Mouse (Mus musculus): ENCODE data around the gene Prr5l.

DNA sequence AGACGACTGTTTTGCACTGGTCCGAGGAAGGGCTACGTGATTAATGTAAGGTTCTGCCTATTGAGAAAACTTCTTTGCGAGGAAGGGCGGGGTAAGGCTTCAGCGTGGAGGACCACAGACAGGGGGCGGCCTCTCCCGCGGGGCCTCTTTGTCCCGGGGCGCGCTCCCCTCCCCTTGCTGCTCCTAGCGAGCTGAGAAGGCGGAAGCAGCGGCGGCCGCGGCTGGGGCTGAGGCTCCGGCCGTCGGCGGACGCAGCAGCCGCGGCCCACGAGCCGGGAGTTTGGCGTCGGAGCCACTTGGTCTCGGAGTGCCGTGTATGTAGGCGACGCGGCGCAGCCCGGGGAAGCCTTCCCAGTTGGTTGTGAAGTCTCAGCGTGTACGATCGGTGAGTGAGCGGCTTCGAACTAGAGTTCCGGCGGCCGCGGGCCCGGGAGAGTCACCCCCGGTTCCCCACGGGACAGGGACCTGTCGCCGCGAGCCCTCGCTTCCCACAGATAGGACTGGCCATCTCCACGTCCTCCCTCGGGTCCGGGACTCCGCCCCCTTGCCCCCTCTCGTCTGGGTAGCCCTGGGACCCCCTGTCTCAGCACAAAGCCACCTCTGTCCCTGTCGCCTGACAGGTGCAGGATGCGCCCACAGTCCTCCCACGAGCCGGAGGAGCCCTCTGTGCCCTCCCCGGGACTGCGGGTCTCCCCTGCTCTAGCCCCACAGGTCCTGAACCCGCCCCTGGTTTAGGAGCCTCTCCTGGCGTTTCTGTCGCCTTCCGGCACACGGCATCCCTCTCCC lies 204.4 kb downstream of the Prr5l start, which contains the start of gene Traf6:
- TF ChIP-seq E2F4 (IDR thresholded peaks at IDR 0.05; ENCODE audit: insufficient read depth) (no peak), USF1 (IDR thresholded peaks at IDR 0.05; ENCODE audit: low read depth) (no peak), POLR2A (IDR thresholded peaks at IDR 0.05; ENCODE audit: insufficient read length, low read depth) (peak; percentile 84), MAX (IDR thresholded peaks at IDR 0.05; ENCODE audit: low read depth) (no peak)
